Mouse (Mus musculus): ENCODE measurements at regions not wholly inside any gene's neighbourhood (a gene's known extent, or its start where the extent isn't known, plus 50 kb on each side); places are given as distances from the start of the nearest gene placed in this dataset.
"Not testable (repeated sequence)": the region's sequence is repeated elsewhere in the genome, so short reads cannot be mapped to it uniquely, and the experiment has no call there.

GRCm38 (mm10) chr19:32972116-32972515 lies 214.8 kb downstream of the Pten start:
- DNase-seq (ENCODE audit: low spot score in 2 of 2): no peak

GRCm38 (mm10) chr19:32973130-32973529 lies 215.8 kb downstream of the Pten start:
- no peak for DNase-seq (ENCODE audit: low spot score in 2 of 2)

- DNase-seq (ENCODE audit: low spot score in 2 of 2): no peak
These were observed 217.5 kb downstream of the Pten start for GRCm38 (mm10) chr19:32974778-32975240.

GRCm38 (mm10) chr19:32975303-32975702 lies 218.0 kb downstream of the Pten start:
- DNase-seq (ENCODE audit: low spot score in 2 of 2): no peak

- no peak for DNase-seq (ENCODE audit: low spot score in 2 of 2)
These were observed 219.2 kb downstream of the Pten start for GRCm38 (mm10) chr19:32976507-32976906.

GRCm38 (mm10) chr19:32978037-32978745 lies 220.9 kb downstream of the Pten start:
- no peak for DNase-seq (ENCODE audit: low spot score in 2 of 2)

- no peak for DNase-seq (ENCODE audit: low spot score in 2 of 2)
These were observed 222.8 kb downstream of the Pten start for GRCm38 (mm10) chr19:32980142-32980541.

- no peak for DNase-seq (ENCODE audit: low spot score in 2 of 2)
These were observed 231.4 kb downstream of the Pten start for GRCm38 (mm10) chr19:32988713-32989112.

- DNase-seq (ENCODE audit: low spot score in 2 of 2): no peak
These were observed 232.0 kb downstream of the Pten start for GRCm38 (mm10) chr19:32989346-32989745.

- peak in 1 of 2 experiments; percentile 2 for DNase-seq (ENCODE audit: low spot score in 2 of 2)
These were observed 233.3 kb downstream of the Pten start for GRCm38 (mm10) chr19:32990576-32990975.

GRCm38 (mm10) chr19:32998576-32999170 lies 241.4 kb downstream of the Pten start:
- no peak for DNase-seq (ENCODE audit: low spot score in 2 of 2)

- no peak for DNase-seq (ENCODE audit: low spot score in 2 of 2)
These were observed 250.3 kb downstream of the Pten start for GRCm38 (mm10) chr19:33007582-33007981.

GRCm38 (mm10) chr19:33008076-33008475 lies 250.8 kb downstream of the Pten start:
- DNase-seq (ENCODE audit: low spot score in 2 of 2): no peak

GRCm38 (mm10) chr19:33008794-33009193 lies 251.5 kb downstream of the Pten start:
- DNase-seq (ENCODE audit: low spot score in 2 of 2): no peak

- no peak for DNase-seq (ENCODE audit: low spot score in 2 of 2)
These were observed 253.7 kb downstream of the Pten start for GRCm38 (mm10) chr19:33010886-33011446.

- DNase-seq (ENCODE audit: low spot score in 2 of 2): not testable (repeated sequence)
These were observed 257.6 kb downstream of the Pten start for GRCm38 (mm10) chr19:33014879-33015278.

GRCm38 (mm10) chr19:33021161-33021560 lies 263.9 kb downstream of the Pten start:
- DNase-seq (ENCODE audit: low spot score in 2 of 2): no peak

GRCm38 (mm10) chr19:33022839-33023428 lies 265.6 kb downstream of the Pten start:
- no peak for DNase-seq (ENCODE audit: low spot score in 2 of 2)

GRCm38 (mm10) chr19:33029688-33030444 lies 272.6 kb downstream of the Pten start:
- no peak for DNase-seq (ENCODE audit: low spot score in 2 of 2)

- DNase-seq (ENCODE audit: low spot score in 2 of 2): no peak
These were observed 283.2 kb downstream of the Pten start for GRCm38 (mm10) chr19:33040512-33040911.

GRCm38 (mm10) chr19:33040991-33041390 lies 283.7 kb downstream of the Pten start:
- DNase-seq (ENCODE audit: low spot score in 2 of 2): no peak

- DNase-seq (ENCODE audit: low spot score in 2 of 2): peak; percentile 14 to 24
These were observed 285.5 kb downstream of the Pten start for GRCm38 (mm10) chr19:33042760-33043159.
